Comparison of ENCODE assay signal across 8 mouse cellular contexts in genomic region chr2:20672803-20673603, GRCm38 (mm10).
A peak's percentile ranks its signal among the peaks of the same experiment; 100 is the strongest.
DNase-seq lines count a peak whose midpoint lies in the region; ATAC-seq lines count a peak whose summit lies in the region.

No protein-coding gene starts in this region.

- intact Hi-C loops in heart, postnatal 25 days (cut with DNase I) = loop anchor here (2.0 to 10.0 kb wide), 3 partner anchors 104 to 396 kb away; no protein-coding TSS in a partner anchor
- intact Hi-C loops in left cerebral cortex, postnatal 36 days (cut with DNase I) = no loop called here

- ATAC-seq in frontal cortex, adult (ENCODE audit: low TSS enrichment) = peak; percentile 86

- peak; percentile 46 for DNase-seq in heart, adult 8-10 months (ENCODE audit: low spot score)
- no peak for DNase-seq in heart, postnatal 25 days (ENCODE audit: low spot score)
- DNase-seq in cerebellum, adult 8-10 months = peak; percentile 43
- DNase-seq in kidney, adult 18-20 months = peak; percentile 74
- DNase-seq in left cerebral cortex, postnatal 36 days (ENCODE audit: low spot score in 2 of 2) = peak; percentile 41 to 56
- DNase-seq in naive thymus-derived CD4-positive, alpha-beta T cell, adult 2 months (ENCODE audit: low read depth) = peak; percentile 13
- DNase-seq in urinary bladder, postnatal 25 days (ENCODE audit: low spot score) = peak; percentile 48
